Mouse (Mus musculus) left cerebral cortex, adult 18-20 months (tissue): Measurements from ENCODE around the gene Tenm4. TPM values are rescaled to one million over a fixed set of nuclear protein-coding genes. Genes with fewer than 3 reads are reported as not detected.

Experiments used
- DNase-seq, 2 experiments: peaks; one replicate each; pipeline ENCODE4 v3.0.0; 2021 to 2022; ENCODE audit warnings: low spot score in 2 of 2, mixed read lengths in 1 of 2
- long read RNA-seq, 2 experiments: library from polyadenylated mRNA; stranded (forward); transcript quantifications; one replicate each; pipeline ENCODE4 v2.0.0; 2021
- total RNA-seq, 2 experiments: library from RNA; stranded (reverse); gene quantifications; 2 replicates each; pipeline ENCODE4 v1.2.3; 2021

Tenm4 gene
- 100 to 1,000 TPM; 126 to 135 TPM for total RNA-seq
- long read RNA-seq, experiment 1, partial matches to known transcripts, result 13 of 30 reads
- long read RNA-seq, experiment 1, other reads (novel, unspliced or antisense), result 15 of 30 reads
- long read RNA-seq, experiment 2, partial matches to known transcripts, result 14 of 16 reads
- long read RNA-seq, experiment 2, other reads (novel, unspliced or antisense), result 2 of 16 reads

DNA sequence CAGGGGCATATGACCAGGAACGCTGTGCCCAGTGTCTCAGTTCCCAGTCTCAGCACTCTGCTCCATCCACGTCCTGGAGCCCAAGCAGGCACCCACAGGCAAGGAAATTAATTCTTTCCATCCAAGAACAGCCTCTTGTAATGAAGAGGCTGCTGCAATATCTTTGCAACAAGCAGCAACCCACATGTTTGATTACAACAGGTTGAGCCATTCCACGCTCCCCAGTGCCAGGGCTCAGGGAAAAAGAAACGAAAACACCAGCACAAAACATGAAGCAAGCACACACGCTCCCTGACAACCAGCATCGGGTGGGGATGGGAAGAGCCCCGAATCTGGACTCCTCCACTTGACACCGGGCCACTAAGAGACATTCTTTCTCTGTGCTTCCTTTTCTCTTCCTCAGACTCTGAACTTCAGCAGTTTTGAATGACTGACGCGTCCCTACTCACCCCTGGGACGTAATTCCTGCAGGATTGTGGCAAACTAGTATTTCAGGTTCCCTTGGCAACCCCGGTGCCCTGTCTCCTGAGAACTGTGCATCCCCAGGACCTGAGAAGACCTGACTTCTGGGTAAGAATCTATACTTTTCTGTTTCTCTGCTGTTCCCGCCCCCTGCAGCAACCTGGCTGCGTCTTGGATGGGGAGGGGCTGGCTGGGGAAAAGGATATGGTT, at the start of gene Tenm4:
TSS of gene Tenm4 (plus strand) at position 323 of the 672 bp plus-strand sequence.
- no peak for DNase-seq

GRCm38 (mm10) chr7:96130763-96131162, 40.3 kb upstream of the Tenm4 start:
- no peak for DNase-seq

- no peak for DNase-seq
Observed at GRCm38 (mm10) chr7:96131175-96131574, 39.9 kb upstream of the Tenm4 start.

GRCm38 (mm10) chr7:96136497-96136961, 34.5 kb upstream of the Tenm4 start:
- DNase-seq, result no peak

DNA sequence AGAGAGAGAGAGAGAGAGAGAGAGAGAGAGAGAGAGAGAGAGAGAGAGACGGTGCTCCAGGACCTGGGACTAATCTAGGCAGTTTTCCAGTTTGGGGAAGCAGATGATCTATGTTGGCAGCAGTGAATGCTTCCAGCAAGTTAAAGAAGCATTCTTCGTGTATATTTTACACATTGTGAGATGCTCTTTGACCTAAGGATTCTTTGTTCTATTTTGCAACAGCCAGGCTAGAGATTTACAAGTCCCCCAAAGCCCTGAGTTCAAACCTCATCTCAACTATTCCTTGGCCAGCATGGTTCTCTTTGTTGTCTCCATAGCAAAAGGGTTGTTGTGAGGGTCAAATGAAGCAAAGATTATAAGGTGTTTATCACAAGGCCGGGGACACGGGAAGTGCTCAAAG, 29.2 kb upstream of the Tenm4 start:
- DNase-seq, result no peak

- no peak for DNase-seq
Observed at GRCm38 (mm10) chr7:96142973-96143596, 28.0 kb upstream of the Tenm4 start.

DNA sequence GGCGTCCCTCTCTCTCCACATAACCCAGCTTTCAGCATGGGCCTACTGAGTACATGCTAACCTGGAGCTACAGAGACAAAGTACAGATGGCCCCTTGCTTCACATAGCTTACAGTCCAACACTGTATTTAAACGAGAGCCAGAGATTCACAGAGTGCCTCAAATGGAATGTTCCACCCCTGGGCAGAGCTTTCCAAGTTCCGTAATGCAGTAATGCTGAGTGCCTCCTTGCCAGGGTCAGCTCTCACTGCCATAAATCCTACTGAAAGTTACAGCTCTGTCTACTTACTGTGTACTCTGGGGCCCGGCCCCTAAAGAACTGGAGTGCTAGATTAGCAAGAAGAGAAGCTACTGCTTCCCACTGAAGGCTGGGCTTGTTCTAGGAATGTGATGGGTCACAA, 23.6 kb upstream of the Tenm4 start:
- DNase-seq, result no peak

DNA sequence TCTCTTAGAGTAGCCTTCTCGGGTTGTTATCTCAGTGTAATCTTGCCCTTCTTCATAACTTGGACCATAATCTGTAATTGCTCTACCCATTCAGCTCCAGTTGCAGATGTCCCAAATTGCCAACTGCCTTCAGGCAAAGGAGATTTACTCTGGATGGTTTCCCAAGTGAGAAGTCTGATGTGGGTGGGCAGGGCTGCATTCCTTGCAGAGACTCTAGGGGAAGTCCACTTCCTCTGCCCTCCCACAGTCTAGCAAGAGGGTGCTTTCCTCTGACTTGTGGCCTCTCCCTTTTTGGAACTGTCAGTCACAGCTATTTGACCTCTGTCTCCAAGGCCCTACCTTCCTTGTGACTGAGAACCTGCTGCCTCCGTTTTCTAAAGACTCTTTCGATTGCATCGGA, 22.9 kb upstream of the Tenm4 start:
- DNase-seq, result no peak

- peak; percentile 70 to 83 for DNase-seq
Observed at GRCm38 (mm10) chr7:96151277-96151676, 19.8 kb upstream of the Tenm4 start.

- DNase-seq, result no peak
Observed at GRCm38 (mm10) chr7:96151961-96152360, 19.1 kb upstream of the Tenm4 start.

- no peak for DNase-seq
Observed at GRCm38 (mm10) chr7:96152431-96152830, 18.6 kb upstream of the Tenm4 start.

- no peak for DNase-seq
Observed at GRCm38 (mm10) chr7:96152924-96153359, 18.1 kb upstream of the Tenm4 start.

- DNase-seq, result no peak
Observed at GRCm38 (mm10) chr7:96154025-96154424, 17.0 kb upstream of the Tenm4 start.

DNA sequence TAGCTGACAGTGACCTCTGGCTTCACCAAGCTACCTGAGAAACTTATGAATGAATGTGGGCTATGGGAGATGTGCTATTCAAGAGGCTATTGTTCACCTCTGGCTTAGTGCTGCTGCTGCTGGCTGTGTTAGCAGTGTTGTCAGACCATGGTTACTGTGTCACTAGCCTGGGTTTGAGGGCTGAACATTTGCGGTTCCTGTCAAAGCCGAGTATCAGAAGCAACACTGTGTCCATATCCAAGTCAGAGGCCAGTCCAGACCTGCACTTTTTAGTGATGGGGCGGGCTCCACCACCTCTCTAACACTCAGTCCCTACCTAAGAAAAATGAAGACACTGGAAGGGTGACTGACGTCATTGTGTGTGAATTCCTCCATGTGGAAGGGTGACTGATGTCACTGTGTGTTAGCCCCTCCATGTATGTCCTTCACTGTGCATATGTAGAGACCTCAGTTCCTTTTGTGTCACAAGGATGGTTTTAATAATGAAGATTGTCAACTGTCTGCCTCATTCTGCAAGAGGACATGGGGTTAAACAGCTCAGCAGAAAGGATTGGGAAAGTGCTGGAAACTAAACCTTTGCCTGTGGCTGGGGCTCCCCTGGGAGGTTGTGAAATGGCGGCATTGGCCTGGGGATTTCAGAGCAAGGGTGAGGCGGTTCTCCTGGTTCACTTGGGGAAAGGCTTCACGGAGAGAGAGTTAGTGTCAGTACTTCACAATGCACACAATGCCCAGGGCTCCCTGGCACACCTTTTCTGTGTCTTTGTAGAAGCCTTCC, 14.4 kb upstream of the Tenm4 start:
- DNase-seq, result no peak

- no peak for DNase-seq
Observed at GRCm38 (mm10) chr7:96164141-96164540, 6.9 kb upstream of the Tenm4 start.

GRCm38 (mm10) chr7:96168921-96169320, 2.1 kb upstream of the Tenm4 start:
- DNase-seq, result no peak

- no peak for DNase-seq
Observed at GRCm38 (mm10) chr7:96171596-96172563, 834 bp downstream of the Tenm4 start.

- DNase-seq, result no peak
Observed at GRCm38 (mm10) chr7:96176781-96177180, 5.7 kb downstream of the Tenm4 start.

DNA sequence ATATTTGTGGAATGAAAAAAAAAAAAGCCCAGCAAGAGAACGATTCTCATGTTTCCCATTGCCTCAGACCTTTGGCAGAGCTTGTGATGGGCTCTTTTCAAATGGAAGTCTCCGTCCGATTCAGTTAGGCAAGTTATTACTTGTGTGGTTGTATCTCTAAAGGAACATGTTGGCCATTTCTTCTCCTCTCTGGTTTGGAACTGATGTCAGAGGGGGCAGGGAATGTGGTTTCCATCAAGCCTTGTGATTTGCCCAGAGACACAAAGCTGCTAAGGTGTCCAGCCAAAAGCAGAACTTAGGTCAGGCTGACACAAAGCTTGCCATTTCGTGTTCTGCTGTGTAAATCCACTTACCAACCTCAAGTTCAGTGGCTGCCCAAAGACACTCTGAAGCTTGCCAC, 10.7 kb downstream of the Tenm4 start:
- DNase-seq, result no peak

DNA sequence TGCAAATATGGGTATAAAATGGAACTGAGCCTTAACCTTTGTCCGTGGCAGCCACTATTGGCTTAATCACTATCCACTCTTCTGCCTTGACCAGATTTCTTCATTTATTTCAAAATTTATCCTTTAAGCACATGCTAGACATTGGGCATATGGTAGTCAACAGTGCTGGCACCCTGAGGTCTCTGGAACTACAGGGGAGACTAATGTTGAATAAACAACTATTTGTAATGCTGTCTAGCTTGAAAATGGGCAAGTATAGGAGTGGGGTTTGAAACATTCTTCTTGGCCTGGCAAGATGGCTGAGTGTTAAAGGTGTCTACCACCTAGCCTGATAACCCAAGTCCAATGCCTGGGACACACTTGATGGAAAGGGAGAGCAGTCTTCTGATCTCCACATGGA, 12.1 kb downstream of the Tenm4 start:
- DNase-seq, result no peak

- DNase-seq, result no peak
Observed at GRCm38 (mm10) chr7:96185411-96185810, 14.4 kb downstream of the Tenm4 start.
